Mouse (Mus musculus) cerebellum, adult 18-20 months (tissue): ENCODE results near the gene Cdk15.
A peak's percentile ranks its signal among the peaks of the same experiment; 100 is the strongest.

Experiments used
- DNase-seq, 2 experiments: peaks; one replicate each; pipeline ENCODE4 v3.0.0; 2021

The Cdk15 gene

DNA sequence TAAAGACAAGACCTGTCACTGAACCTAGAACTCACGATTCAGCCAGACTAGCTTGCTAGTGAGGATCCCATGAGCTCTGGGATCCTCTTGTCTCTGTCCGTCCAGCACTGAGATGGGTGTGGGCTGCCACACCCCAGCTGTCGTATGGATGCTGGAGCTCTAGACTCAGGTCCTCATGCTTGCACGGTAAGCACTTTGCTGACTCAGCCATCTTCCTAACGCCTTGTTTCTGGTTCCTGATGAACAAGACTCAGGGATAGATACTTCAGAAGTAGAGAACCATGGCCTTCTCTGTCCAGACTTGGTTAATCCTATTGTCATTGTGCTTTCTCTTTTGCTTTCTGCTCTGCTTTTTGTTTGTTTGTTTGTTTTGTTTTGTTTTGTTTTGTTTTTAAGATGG, 29.2 kb downstream of the Cdk15 start:
- no peak for DNase-seq

DNA sequence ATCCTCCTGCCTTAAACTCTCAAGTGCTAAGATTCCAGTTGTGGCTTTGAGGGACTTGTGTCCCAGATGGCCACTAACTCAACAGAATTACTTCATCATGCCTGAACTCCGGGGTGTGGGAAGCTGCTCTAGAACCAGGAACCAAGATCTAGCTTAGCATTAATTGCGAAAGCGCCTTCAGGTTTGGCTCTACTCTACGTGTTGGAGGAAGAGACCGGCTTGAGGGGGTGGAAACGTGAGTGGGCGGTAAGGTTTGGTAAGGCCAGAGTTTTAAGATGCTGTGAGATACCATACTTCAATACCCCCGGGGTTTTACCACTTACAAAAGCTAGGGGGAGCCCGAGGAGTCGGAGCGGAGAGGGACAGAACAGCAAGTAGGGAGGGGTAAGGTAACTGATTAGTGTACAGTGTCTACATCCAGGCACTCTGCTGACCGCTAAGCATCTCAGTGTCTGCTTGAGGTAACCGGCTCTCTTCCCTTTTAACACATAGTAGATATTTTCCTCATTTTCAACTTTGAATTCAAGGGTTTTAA, 29.7 kb downstream of the Cdk15 start:
- no peak for DNase-seq

DNA sequence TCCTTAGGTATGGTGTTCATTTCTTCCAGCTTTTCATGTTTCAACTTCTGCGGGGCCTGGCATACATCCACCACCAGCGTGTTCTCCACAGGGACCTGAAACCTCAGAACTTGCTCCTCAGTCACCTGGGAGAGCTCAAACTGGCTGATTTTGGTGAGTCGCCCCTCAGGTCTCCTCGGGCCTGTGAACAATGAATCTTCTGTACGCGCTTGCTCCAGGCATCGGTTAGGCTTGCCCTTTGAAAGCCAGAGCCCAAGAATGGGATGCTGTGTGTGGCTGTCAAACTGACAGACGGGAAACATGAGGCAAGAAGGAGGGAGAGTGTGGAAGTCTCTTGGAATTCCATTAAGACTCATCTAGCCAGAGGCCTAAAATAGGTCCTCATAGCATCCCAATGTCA, 31.0 kb downstream of the Cdk15 start:
- DNase-seq, result no peak

DNA sequence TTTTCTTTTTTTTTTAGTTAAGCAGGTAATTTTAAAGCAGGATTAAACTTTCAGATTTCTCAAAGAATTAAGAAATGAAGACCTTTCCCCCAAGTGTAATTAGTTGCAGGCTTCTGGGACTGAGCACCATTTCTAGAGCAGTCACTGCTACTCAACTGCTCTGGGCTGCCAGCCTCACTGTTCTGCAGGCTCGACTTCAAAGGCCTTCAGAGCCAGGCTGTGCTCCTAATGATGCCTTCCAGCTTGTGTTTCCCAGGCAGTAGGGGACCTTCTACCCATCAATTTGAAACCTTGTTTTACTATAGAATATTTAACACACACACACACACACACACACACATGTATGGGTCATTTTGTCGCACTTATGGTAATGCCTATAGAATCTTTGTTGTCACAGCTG, 34.9 kb downstream of the Cdk15 start:
- no peak for DNase-seq

DNA sequence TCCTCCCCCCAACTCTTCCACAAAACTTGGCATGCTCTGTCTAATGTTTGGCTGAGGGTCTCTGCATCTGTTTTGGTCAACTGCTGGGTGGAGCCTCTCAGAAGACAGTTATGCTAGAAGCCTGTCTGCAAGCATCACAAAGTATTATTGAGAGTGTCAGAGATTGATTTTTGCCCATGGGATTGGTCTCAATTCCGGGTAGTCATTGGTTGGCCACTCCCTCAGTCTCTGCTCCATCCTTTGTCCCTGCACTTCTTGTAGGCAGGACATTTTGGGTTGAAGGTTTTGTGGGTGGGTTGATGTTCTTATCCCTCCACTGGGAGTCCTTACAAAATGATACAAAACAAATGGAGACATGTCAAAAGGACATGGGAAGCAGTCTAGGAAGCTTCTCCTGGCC, 39.1 kb downstream of the Cdk15 start:
- DNase-seq, result no peak

DNA sequence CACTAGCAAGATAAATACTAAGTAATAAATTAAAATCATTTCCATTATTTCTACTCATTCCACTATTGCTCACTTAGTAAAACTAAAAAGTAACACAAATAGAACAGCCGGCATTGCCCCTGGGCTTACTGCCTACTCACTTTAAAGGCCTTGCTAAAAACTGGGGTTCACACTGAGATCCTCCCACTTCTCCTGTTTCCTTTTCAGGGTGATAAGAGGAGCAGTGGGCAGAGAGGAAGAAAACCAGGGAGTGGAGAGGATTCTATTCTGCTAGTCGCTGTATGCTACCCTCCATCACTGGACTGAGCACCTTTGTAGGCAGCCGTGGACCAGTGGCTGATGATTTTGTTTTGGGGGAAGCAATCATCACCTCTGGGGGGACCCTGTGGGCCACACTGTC, 40.5 kb downstream of the Cdk15 start:
- no peak for DNase-seq

DNA sequence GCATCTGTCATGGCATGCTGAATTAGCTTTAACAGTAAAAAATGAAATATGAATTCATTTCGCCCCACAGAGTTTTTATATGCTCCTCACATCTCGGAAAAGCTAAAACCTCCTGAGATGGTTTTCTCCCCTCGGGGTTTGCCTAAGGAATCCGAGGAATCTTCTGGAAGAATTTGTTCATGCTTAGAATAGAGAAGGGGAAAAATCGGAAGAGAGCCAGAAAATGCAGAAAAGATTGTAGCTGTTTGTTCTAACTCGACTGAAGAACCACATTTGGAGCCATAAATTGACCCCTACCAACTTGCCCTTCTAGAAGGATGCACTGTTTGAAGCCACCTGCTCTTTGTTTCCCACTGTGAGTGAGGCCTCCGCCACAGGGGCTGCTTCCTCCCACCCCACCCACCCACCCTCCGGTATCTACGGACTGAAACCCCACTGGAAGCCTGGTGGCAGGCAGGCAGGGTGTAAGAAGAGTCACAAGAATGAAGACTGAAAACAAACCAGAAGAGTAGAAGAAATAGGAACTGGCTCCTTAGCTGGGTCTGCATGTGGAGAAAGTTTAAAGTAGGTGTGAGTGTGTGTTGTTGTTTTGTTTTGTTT, 41.9 kb downstream of the Cdk15 start:
- no peak for DNase-seq

DNA sequence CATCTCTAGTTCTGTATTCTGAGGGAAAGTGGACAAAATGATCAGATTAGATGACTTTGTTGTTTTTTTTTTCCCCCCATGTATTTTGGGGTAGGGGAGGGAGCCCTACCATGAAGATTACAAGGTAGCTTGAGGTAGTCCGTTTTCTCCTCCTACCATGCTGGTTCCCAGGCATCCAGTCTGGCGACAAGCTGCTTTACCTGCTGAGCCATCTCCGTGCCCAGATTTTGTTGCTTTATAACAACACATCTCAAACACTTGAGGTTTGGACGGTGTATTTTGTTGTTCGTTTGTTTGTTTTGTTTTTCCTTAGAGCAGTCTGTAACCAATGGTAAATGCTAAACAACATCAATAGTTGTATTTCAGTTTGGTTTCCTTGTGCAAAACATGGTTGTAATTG, 50.6 kb downstream of the Cdk15 start:
- DNase-seq, result peak; percentile 30 to 46

DNA sequence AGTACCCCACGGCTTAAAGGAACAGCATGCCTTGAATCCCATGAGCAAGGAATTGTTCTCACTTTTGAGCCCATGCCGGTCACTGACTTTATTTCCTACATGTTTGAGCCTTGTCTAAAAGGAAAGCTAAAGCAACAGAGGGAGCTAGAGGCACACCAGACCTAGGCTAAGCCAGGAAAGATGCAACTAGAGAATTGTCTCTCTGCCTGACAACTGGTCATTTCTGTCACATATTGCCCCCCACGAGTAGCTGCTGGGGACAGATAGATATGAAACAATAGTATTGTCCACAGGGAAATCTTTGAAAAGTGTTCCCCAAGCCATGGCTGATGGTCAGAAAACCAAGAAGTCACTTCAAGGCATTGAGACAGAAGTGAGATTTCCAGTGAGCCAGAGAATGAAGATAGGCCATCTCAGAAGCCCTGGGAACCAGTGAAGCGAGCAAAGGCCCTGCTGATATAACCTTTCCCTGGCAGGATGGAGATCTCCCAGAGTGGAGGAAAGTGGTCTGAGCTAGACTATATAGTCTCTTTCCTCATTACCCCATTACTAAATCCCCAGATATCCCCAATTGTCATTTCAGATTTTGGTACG, 54.7 kb downstream of the Cdk15 start:
- peak in 1 of 2 experiments; percentile 30 for DNase-seq

DNA sequence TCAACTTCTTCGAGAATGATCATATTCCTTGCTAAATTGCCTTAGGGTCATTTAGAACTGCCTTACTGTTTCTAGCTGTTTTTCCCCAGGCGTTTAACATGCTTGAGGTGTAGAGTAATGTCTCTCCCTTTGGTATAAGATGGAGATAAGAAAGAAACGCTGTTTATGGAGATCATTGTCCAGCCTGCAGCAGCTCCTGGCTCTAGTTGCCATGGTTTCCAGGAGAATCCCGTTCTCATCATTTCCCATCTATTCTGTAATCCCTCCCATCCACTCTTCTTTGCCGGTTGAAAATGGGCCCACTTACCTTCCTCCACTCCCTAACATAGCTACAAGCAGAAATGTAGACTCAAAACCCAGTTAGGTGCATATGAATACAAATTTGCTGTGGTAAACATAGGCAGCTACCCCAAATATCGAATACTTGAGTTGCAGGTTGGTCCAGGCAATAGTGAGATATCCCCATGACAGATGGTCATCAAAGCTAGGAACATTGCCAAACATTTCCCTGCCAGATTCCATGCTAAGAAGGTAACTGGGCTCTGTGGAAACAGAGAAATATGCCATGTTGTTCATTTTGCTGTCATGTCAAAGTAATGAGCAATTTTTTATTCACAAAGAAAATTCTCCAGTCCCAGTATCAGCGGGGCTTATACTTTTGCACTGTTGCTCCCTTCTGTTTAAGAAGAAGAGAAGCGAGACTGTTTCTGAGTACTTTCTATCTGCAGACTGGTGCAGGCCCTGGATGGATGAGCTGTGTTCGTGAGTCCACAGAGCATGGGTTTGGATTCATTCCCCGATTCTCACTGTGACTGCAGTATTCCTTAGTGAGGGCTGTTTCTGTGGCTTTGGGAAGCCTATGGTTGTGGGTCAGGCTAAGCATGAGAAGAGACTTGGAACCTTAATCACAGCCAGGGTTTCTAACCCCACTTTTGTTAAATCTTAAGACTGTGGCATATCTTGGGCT, 55.8 kb downstream of the Cdk15 start:
- peak; percentile 88 to 89 for DNase-seq

DNA sequence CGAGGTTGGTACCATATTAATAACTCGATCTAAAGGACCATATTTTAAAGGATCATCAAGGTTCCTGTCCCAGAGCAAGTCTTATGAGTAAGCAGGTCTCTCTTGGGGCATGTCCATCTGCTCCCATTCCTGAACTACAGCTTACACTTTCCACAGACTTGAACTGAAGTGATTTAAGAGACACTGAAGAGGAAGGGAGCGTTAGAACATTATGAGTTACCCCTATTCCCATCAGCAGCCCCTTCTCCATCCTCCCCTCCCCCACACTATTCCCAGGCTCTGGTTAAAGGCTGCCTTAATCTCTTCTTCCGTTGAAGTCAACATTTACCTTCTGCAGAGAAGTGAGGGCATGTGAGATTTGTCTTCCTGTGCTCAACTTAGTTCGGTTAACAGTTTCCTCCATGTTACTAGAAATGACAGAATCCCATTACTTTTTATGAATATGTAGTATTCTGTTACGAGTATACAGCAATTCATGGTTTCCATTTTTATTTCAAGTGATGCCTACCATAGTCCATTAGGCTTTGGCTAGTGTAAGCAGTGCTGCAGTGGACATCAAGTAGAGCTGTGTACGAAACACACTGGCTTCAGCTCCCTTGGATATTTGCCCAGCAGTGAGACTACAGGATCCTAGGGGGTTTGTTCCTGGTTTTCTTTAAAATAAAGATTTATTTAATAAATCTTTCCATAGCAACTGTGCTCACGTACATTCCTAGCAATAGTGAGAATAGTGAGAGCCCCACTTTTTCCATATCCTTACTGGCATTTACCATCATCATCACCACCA, 56.6 kb downstream of the Cdk15 start:
- no peak for DNase-seq

DNA sequence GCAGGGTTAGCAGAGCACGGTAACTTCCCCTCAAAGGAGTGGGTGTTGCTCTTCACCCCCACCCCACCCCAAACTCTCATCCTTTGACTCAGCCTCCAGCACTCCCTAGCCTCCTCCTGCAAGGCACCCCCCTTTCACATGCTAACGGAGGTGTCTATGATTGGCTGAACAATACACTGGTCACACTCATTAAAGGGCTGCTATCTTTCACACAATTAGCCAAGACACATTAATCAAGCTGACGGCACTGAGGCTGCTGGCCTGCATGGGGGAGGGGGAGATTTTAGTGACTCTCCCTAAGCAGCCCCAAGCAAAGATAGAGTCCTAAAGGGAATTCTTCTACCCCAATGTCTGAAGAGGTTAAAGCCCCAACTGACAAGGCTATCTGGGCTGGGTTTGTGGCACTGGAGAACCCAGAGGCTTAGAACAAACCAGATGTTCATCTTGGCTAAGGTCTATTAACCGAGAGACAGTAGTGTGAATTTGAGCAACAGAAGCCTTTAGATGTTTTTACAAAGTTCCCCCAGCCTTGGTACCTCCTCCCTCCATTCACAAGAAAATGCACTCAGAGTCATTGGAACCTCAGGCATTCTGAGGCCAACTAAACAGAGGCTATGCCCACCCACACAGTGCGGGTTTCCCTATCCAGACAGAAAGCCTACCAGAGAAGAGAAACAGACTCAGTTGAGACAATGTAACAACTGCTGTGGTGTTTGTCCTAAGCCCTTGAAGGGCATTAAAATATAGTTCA, 58.5 kb downstream of the Cdk15 start:
- peak in 1 of 2 experiments; percentile 25 for DNase-seq

DNA sequence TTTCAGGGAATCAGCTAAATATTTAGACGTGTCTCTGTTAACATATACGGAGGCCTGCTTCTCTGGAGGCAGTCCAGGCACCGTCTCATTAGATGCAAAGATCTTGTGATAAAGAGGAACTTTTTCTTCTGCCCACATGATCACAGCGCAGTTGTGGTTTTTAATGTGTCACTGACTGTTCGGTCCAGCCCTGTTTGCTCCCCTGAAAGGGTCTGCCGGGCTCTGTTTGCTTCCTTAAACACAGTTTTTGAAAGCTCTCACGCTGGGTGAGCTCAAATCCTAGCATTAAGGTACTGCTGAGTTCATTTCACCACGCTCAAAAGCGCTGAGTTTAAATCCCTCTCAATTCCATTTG, 59.3 kb downstream of the Cdk15 start:
- DNase-seq, result peak in 1 of 2 experiments; percentile 40

DNA sequence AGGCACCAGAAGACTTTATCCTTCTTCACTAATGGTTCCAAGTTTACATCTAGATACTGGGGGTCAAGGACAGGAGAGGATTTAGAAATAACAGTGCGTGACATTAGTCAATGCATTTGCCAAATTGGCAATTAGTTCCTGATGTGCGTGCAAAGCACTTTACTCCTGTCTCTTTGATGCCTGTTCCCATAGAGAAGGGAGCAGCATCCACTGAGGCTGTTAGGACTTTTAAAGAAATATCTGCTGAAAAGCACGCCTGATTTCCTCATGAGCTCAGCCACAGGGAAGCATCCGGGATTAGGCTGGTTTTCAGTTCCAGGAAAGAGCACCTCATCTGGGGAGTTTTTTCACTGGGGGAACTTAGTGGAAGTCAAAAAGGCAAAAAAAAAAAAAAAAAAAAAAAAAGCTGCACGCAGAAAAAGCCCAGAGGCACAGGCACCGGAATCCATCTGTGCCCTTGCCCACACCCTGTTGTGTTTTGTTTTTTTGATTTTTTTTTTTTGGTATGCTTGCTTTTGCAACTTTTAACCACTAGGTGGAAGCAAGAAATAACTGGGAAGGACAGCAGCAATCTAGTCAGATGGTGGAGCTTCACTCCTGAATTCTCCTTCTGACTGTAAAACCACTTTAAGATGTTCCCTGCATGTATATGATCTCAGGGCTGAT, 59.8 kb downstream of the Cdk15 start:
- DNase-seq, result peak; percentile 29 to 55

DNA sequence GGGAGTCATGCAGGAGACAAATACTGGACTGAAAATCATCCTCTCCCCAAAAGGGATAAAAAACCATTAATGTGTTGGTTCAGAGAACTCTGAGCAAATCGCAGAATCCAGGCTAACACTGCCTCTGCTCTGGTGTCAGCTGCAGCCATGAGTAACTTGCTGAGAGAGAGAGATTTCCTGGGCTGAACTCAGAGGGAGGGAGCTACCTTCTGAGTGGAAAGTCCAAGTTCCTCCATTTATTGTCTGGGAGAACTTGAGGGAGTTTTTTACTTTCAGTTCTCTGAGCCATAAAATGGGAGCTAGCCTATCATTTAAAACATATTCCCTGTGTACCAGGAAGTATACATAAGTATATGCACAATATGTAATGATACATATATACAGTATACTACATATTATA, 60.7 kb downstream of the Cdk15 start:
- DNase-seq, result no peak

DNA sequence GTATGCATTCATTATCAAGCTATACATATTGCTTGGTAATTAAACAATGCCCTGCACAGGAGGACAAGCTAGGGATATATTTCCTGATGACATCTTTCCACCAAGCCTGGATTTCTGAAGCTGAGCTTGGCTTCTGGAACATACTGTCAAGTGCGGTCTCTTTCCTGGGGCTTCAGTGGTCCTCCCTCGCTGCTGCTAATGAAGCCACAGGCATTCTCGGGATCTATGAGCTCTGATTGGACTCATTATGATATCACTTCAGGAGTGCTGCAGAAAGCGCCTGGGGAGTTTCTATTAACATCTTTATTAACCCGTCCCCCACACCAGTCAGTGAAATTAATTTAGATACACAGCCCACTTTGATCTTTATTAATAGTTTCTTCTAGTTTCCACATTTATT, 62.2 kb downstream of the Cdk15 start:
- no peak for DNase-seq

DNA sequence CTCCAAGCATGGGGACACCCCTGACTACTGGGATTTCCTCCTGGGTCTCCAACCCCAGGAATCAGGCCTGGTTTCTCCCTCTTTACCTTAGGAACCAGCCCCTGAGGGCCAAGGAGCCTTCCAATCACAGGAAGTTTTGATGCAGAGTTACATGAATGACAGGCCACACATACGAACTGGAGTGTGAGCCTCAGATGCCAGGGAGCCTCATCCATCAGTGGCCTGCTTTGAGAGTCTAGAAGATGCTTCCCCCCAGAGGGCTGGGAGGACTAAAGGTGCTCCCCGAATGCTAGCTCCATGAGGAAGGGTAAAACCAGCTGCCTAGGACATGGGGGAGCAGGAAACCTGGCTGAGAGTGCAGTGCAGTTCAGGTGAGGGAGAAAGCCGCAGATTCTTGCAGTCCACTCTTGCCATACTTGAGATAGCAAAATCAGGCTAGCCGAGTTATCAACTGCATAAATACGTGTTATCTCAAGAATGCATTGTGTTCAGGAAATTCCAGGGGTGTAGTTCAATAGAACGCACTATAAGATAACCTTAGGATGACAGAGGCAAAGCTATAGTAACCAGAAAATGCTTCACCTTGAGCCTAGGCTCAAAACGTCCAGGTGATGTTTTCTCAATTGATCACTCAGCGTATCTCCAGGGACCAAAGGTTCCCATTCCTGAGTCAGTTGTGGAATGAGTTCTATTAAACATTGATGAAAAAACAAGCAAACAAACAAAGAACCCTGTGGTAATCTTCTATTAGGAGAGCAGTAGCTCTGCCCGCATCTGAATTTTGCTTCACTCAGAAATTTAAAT, 64.6 kb downstream of the Cdk15 start:
- DNase-seq, result no peak

DNA sequence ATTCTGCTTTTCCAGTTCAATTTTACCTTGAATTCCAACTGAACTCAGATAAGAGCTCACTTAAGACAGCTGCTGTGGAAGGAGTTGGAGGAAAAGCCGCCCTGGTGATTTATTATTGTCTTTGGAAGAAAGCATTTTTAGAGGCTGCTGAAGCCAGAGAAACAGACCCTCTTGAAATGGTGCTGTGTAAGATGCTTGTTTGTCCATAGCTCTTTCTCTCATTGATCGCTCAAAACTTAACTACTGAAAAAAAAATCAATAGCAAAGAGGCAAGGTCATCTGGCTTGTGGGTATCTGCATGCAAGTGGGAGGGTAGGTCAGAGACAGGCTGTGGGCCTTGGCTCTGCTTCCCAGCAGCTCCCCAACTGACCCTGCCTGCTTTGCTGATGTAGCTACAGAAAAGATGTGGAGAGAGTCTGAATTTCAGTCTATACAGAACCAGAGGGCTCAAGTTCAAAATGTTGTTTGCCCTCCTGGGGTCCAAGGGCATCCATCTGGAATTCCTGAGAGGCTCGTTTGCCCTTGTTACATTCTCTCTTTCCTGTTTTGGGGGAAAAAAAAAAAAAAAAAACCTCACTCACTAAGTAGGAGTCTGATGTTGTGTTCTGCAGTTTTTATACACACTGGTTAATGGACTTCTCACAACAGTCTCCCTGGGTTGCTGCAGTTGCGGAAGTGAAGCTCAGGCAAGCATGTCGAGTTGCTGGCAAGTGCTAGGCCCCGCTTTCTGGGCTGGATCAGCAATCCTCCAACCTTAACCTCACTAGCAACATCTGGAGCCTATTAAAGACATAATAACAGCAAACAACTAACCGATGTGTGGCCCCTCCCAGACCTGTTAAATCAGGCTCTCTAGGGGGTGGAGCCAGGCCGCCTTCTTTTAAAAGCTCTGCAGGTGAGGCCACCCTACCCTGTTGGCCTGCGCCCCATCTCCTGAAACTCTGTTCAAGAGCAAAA, 65.5 kb downstream of the Cdk15 start:
- no peak for DNase-seq

DNA sequence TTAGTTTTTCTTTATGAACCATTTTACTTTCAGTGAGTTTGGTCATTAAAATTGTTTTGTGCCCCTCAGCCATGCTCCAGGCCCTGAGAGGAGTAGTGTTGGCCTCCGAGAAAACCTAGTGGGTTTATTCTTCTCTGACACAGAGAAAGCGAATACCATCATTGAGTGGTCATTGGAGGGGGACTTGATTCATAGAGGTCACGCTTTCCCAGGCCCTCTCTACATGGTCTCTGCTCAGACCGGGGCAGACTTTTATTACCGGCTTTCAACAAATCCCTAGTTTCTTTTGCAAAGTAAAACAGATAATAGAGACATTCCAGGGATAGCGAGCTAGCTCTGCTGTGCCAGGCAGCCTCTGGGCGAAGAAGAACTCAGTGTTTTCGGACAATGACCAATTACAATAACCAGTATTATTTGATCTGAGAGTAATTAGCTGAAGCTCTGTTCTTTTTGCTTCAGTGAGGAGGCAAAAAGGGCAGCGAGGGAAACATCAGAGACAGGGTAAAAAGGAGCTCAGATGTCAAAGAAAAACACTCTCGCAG, 70.2 kb downstream of the Cdk15 start:
- no peak for DNase-seq
